Mouse (Mus musculus): Measurements from ENCODE around the gene Zcchc10. TPM values are rescaled to one million over a fixed set of nuclear protein-coding genes. Genes with fewer than 3 reads are reported as not detected.
"Not testable (repeated sequence)": the region's sequence is repeated elsewhere in the genome, so short reads cannot be mapped to it uniquely, and the experiment has no call there.

The Zcchc10 gene
- total RNA-seq (2021) = 1 to 10 TPM; 5.5 to 6.2 TPM
- long read RNA-seq, experiment 1, partial matches to known transcripts = 0 of 4 reads
- long read RNA-seq, experiment 1, other reads (novel, unspliced or antisense) = 1 of 4 reads
- long read RNA-seq, experiment 2, partial matches to known transcripts = 1 of 4 reads
- long read RNA-seq, experiment 2, other reads (novel, unspliced or antisense) = 0 of 4 reads

DNA sequence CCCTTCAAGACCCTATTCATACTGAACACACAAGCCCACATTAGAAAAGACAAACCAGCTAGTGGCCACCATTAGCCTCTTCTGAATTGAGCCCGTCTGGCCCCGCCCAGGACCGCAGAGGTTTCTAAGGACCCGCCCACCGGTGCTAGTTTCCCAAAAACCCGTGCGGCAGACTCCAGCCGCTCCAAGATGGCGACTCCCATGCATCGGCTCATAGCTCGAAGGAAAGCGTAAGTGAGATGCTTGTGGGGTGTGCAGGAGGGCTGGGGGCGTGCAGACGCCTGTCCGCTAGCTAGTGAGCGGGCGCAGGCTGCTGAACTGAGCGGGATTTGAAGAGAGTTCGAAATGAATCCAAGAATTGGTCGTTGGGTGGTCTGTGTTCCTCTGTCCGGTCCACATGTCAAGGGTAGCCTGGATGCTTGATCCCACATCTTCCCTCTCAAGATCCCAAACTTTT, at the start of gene Zcchc10:
Zcchc10 (plus strand) TSS at position 168 of the 457 bp plus-strand sequence.
- intact Hi-C loops (cut with DNase I) = no loop called here

GRCm38 (mm10) chr11:53275358-53275757, 49.1 kb upstream of the Zcchc10 start:
- intact Hi-C loops (cut with DNase I) = no loop called here
- no peak for DNase-seq

More for the DNA sequence above, at the start of gene Zcchc10:
- DNase-seq = peak; percentile 81 to 82

DNA sequence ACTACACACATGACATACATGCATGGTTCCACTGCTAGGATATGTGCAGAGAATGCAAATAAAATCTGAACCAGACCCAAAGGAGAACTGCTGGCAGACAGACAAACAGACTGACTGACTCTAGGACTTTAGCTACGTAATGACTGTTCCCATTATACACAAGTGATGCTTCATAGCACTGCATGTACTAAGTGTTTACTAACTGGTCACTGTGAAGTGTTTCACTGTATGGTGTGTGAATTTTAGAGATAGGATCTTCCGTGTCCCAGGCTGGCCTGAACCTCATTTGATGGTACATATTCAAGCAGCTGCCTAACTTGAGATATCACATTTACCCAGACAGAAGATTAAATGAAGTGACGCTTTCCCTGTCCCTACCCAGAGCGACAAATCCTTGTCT, 46.1 kb upstream of the Zcchc10 start:
- DNase-seq = no peak

GRCm38 (mm10) chr11:53285885-53286284, 38.6 kb upstream of the Zcchc10 start:
- DNase-seq = no peak
- intact Hi-C loops (cut with DNase I) = no loop called here

More for the DNA sequence above, 46.1 kb upstream of the Zcchc10 start:
- intact Hi-C loops (cut with DNase I) = no loop called here

DNA sequence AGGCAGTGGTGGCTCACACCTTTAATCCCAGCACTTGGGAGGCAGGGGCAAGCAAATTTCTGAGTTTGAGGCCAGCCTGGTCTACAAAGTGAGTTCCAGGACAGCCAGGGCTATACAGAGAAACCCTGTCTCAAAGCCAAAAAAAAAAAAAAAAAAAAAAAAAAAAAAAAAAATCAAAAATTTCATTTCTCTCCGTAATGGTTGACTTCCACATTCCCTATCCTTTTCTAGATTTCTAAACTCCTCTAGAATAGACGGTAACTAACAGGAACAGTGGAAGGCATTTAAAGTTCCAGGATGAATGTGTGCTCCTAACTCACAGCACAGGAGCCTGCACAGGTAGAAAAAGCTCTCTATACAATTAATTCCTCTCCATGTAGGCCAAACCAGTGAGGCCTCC, 34.3 kb upstream of the Zcchc10 start:
- DNase-seq; intact Hi-C loops (cut with DNase I): not testable (repeated sequence)

- DNase-seq = no peak
- intact Hi-C loops (cut with DNase I) = no loop called here
Measured at GRCm38 (mm10) chr11:53290871-53291270, 33.6 kb upstream of the Zcchc10 start.

GRCm38 (mm10) chr11:53294441-53294840, 30.0 kb upstream of the Zcchc10 start:
- intact Hi-C loops (cut with DNase I) = no loop called here
- no peak for DNase-seq

DNA sequence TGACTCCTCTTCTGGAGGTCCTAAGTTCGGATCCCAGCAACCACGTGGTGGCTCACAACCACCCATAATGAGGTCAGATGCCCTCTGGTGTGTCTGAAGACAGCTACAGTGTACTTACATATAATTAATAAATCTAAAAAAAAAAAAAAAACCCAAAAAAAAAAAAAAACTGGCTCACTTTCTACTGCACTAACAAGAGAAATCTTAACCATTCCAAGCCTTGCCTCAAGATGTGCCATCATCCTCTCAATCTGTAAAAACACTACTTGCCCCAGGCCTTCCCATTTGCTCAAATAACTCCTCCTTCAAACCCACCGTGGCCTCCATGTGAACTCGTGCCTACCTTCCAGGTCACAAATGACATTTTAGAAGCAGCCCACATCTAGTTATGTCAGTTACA, 27.6 kb upstream of the Zcchc10 start:
- intact Hi-C loops (cut with DNase I) = loop anchor here (5.0 kb wide), 1 partner anchor 55 kb away; the partner anchor contains the start of gene Aff4

GRCm38 (mm10) chr11:53297947-53298860, 26.3 kb upstream of the Zcchc10 start:
- no peak for DNase-seq
- intact Hi-C loops (cut with DNase I) = loop anchor here (5.0 kb wide), 1 partner anchor 54 kb away; the partner anchor contains the start of gene Aff4

More for the DNA sequence above, 27.6 kb upstream of the Zcchc10 start:
- DNase-seq = no peak

GRCm38 (mm10) chr11:53299551-53300329, 24.7 kb upstream of the Zcchc10 start:
- intact Hi-C loops (cut with DNase I) = loop anchor here (5.0 kb wide), 1 partner anchor 53 kb away; the partner anchor contains the start of gene Aff4

GRCm38 (mm10) chr11:53300330-53301166, 23.9 kb upstream of the Zcchc10 start, which contains the start of gene Hspa4:
Gene Hspa4 (minus strand): TSS chr11:53300457.
- intact Hi-C loops (cut with DNase I) = no loop called here
- DNase-seq = peak; percentile 99

More at GRCm38 (mm10) chr11:53299551-53300329, 24.7 kb upstream of the Zcchc10 start:
- DNase-seq = peak; percentile 38 to 51

- no peak for DNase-seq
- intact Hi-C loops (cut with DNase I) = no loop called here
Measured at GRCm38 (mm10) chr11:53301167-53301515, 23.3 kb upstream of the Zcchc10 start.

GRCm38 (mm10) chr11:53304044-53304840, 20.2 kb upstream of the Zcchc10 start:
- DNase-seq = no peak

DNA sequence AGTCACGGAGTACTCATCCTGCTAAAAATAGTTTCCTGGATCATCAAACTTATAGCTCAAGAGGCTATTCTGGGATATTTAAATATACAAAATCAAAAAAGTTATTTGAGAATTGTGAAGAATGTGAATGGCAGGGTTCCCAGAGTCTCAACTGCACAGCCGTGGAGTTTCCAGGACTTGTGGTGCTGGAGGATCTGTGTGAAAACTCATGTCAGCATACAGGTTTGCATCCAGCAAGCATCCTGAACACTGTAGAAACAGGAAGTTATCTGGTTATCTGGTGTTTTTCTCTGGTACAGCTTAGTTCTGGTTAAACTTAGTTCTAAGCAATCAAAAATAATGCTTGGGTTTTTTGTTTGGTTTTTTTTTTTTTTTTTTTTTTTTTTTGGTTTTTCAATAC, 17.5 kb upstream of the Zcchc10 start:
- intact Hi-C loops (cut with DNase I) = no loop called here

More at GRCm38 (mm10) chr11:53304044-53304840, 20.2 kb upstream of the Zcchc10 start:
- intact Hi-C loops (cut with DNase I) = no loop called here

GRCm38 (mm10) chr11:53307558-53308065, 16.9 kb upstream of the Zcchc10 start:
- intact Hi-C loops (cut with DNase I) = no loop called here
- peak in 1 of 2 experiments; percentile 14 for DNase-seq

More for the DNA sequence above, 17.5 kb upstream of the Zcchc10 start:
- no peak for DNase-seq

- peak; percentile 41 to 45 for DNase-seq
- intact Hi-C loops (cut with DNase I) = no loop called here
Measured at GRCm38 (mm10) chr11:53308251-53308864, 16.1 kb upstream of the Zcchc10 start.

DNA sequence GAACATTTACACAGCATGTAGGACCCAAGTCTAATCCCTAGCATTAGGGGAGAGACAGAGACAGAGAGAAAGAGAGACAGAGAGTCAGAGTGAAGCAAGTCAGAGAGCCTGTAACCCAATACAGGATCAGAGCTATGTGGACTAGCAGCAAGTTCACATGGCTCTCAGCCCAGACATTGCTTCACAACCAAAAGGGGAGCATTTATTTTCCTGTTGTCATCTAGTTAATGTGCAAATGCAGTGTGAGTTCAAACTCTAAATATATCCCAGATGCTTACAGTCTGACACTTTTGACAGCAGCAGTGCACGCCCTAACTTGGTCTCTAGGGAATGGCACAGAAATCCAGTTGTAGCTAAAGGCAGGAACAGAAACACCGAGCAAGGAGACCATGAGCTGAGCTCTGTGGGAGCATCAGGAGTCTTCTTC, 15.6 kb upstream of the Zcchc10 start:
- intact Hi-C loops (cut with DNase I) = no loop called here

DNA sequence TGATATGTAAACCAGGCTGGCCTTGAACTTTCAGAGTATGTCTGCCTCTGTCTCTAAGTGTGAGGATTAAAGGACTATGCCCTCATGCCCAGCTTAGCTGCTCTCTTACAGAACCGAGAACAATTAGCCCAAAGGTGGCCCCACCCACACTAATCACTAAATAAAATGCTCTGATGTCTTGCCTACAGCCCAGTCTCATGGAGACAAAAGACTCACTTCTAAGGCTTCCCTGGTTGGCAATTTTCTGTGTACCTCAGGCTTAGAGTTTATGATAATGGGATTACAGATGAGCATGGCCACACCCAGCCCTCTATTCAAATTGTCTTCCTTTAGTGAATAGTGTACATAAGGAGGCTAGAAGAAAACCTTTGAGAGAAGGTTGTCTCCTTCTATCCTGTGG, 13.1 kb upstream of the Zcchc10 start:
- no peak for DNase-seq
- intact Hi-C loops (cut with DNase I) = no loop called here

More for the DNA sequence above, 15.6 kb upstream of the Zcchc10 start:
- DNase-seq = peak; percentile 33 to 78

All from gastrocnemius, postnatal 36 days (tissue).